Mouse (Mus musculus) common myeloid progenitor, adult 5-6 weeks (primary cell): ENCODE results near the gene 6430548M08Rik. TPM values are rescaled to one million over a fixed set of nuclear protein-coding genes. Genes with fewer than 3 reads are reported as not detected.

ENCODE experiments used
- ATAC-seq: replicated peaks from 2 replicates; pipeline ENCODE4 v1.8.0; 2016; ENCODE audit warnings: low read depth, mild to moderate bottlenecking, moderate TSS enrichment, inconsistent platforms; ENCODE audit not compliant: poor library complexity, severe bottlenecking
- total RNA-seq: library from RNA; stranded (forward); fragments of 200-1000, 187-1606 nt; gene quantifications from 2 replicates; pipeline ENCODE4 v1.2.3, GENCODE M21; 2017

6430548M08Rik gene
- total RNA-seq = 0.68 and 9.3 TPM in 2 replicates

- ATAC-seq = peak; percentile 84
Measured at GRCm38 (mm10) chr8:120113758-120114255, at the start of gene 6430548M08Rik. Gene 6430548M08Rik (plus strand): TSS chr8:120114152.

- ATAC-seq = no peak
Measured at GRCm38 (mm10) chr8:120065611-120066010, 48.3 kb upstream of the 6430548M08Rik start.

- no peak for ATAC-seq
Measured at GRCm38 (mm10) chr8:120066226-120066625, 47.7 kb upstream of the 6430548M08Rik start.

- no peak for ATAC-seq
Measured at GRCm38 (mm10) chr8:120067936-120068668, 45.9 kb upstream of the 6430548M08Rik start.

GRCm38 (mm10) chr8:120071684-120072083, 42.3 kb upstream of the 6430548M08Rik start:
- ATAC-seq = peak; percentile 88

- ATAC-seq = no peak
Measured at GRCm38 (mm10) chr8:120072259-120072658, 41.7 kb upstream of the 6430548M08Rik start.

GRCm38 (mm10) chr8:120072827-120073226, 41.1 kb upstream of the 6430548M08Rik start:
- no peak for ATAC-seq

GRCm38 (mm10) chr8:120074516-120074915, 39.4 kb upstream of the 6430548M08Rik start:
- ATAC-seq = no peak

- no peak for ATAC-seq
Measured at GRCm38 (mm10) chr8:120075347-120075746, 38.6 kb upstream of the 6430548M08Rik start.

GRCm38 (mm10) chr8:120078080-120078479, 35.9 kb upstream of the 6430548M08Rik start:
- ATAC-seq = peak; percentile 85

GRCm38 (mm10) chr8:120079361-120079760, 34.6 kb upstream of the 6430548M08Rik start:
- ATAC-seq = no peak

- no peak for ATAC-seq
Measured at GRCm38 (mm10) chr8:120083261-120083660, 30.7 kb upstream of the 6430548M08Rik start.

GRCm38 (mm10) chr8:120084783-120085182, 29.2 kb upstream of the 6430548M08Rik start:
- ATAC-seq = no peak

GRCm38 (mm10) chr8:120089511-120089910, 24.4 kb upstream of the 6430548M08Rik start:
- no peak for ATAC-seq

GRCm38 (mm10) chr8:120091032-120091431, 22.9 kb upstream of the 6430548M08Rik start:
- no peak for ATAC-seq

GRCm38 (mm10) chr8:120093103-120093502, 20.8 kb upstream of the 6430548M08Rik start:
- no peak for ATAC-seq

GRCm38 (mm10) chr8:120094801-120095200, 19.2 kb upstream of the 6430548M08Rik start:
- no peak for ATAC-seq

- no peak for ATAC-seq
Measured at GRCm38 (mm10) chr8:120096486-120096885, 17.5 kb upstream of the 6430548M08Rik start.

- no peak for ATAC-seq
Measured at GRCm38 (mm10) chr8:120100388-120101067, 13.4 kb upstream of the 6430548M08Rik start.

- peak; percentile 66 for ATAC-seq
Measured at GRCm38 (mm10) chr8:120101068-120101972, 12.6 kb upstream of the 6430548M08Rik start, which contains the start of gene Zdhhc7. Gene Zdhhc7 (minus strand): TSS chr8:120101482.
